Mouse (Mus musculus) liver, embryonic 14.5 days (tissue): ENCODE results near the gene Gpr156.

Source experiments
- CTCF ChIP-seq: IDR thresholded peaks from 2 replicates; pipeline ENCODE4 v1.5.1; 2016; ENCODE audit warnings: antibody characterized with exemption, low read depth, control low read depth
- EP300 ChIP-seq: IDR thresholded peaks from 2 replicates; pipeline ENCODE4 v1.6.1; 2016; ENCODE audit warnings: antibody characterized with exemption, low read depth

- TF ChIP-seq CTCF (no peak), EP300 (no peak)
These were observed 76.5 kb downstream of the Gpr156 start for GRCm38 (mm10) chr16:37992806-37993205.
